Mouse (Mus musculus) Patski (cell line): ENCODE measurements around the gene Dnmbp. TPM values are rescaled to one million over a fixed set of nuclear protein-coding genes. Genes with fewer than 3 reads are reported as not detected.

Experiments used
- ATAC-seq: fragments of 100-300 bp; one replicate; pipeline ENCODE4 v1.8.0; 2021
- CTCF ChIA-PET: fragments of 350-600 bp; sonication (Branson Sonifier 250); formaldehyde crosslinking; loops from one replicate; lab custom pipeline; 2022; ENCODE audit warnings: inconsistent platforms; lab: Charles Lee
- POLR2A ChIA-PET: fragments of 350-600 bp; sonication (Branson Sonifier 250); formaldehyde crosslinking; loops from one replicate; lab custom pipeline; 2022; ENCODE audit warnings: antibody characterized with exemption, inconsistent platforms; lab: Charles Lee
- DNase-seq: peaks from one replicate; pipeline ENCODE4 v3.0.0-alpha.2; 2011; ENCODE audit warnings: low read depth, low spot score
- H3K27me3 ChIP-seq: fragments of 371-371 bp; one replicate; pipeline ENCODE4 v1.5.1; 2021
- CTCF ChIP-seq: fragments of 100-300 bp; IDR thresholded peaks from one replicate; pipeline ENCODE4 v1.5.1; 2021
- in situ Hi-C: fragments of 300-500 bp; cut with MboI; formaldehyde crosslinking; loops from 3 replicates; pipeline ENCODE4 v1.11.1; 2018; ENCODE audit warnings: low pct_unique_long_range_greater_than_20kb, mixed read lengths
- polyA plus RNA-seq: library from polyadenylated mRNA; unstranded; gene quantifications from one replicate; pipeline ENCODE4 v1.2.3, GENCODE M21; 2021

Dnmbp gene
- polyA plus RNA-seq, 1 experiment from 2014 or later = 16.3 TPM

DNA sequence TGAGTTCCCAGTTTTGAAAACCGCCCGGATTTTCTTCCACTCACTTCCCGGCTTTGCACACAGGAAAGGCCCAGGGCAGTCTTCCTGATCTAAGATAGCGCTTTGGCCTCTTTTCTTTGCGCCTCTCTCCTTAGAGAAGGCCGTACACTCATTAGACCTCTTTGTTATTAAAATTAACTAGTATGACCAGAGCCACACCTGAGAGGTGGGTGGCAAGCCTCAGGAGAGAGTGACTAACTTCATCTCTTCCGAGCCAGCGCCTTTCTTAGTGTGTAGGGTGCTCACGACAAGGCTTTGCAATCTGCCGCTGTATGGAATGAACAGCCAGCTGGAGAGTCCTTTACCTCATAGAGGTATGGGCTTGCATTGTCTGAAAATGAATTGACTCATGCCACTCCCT, 136.1 kb downstream of the Dnmbp start:
- in situ Hi-C loops = no loop called here
- CTCF ChIA-PET = interaction anchor here (0.8 kb wide), 1 partner anchor 12 kb away, joined by 3 read pairs; no protein-coding TSS in a partner anchor
- TF ChIP-seq CTCF = no peak
- DNase-seq (no peak), ATAC-seq (no peak)
- POLR2A ChIA-PET = no interaction called here
- H3K27me3 ChIP-seq = peaks cover 73% of the 10 kb centered on the region

DNA sequence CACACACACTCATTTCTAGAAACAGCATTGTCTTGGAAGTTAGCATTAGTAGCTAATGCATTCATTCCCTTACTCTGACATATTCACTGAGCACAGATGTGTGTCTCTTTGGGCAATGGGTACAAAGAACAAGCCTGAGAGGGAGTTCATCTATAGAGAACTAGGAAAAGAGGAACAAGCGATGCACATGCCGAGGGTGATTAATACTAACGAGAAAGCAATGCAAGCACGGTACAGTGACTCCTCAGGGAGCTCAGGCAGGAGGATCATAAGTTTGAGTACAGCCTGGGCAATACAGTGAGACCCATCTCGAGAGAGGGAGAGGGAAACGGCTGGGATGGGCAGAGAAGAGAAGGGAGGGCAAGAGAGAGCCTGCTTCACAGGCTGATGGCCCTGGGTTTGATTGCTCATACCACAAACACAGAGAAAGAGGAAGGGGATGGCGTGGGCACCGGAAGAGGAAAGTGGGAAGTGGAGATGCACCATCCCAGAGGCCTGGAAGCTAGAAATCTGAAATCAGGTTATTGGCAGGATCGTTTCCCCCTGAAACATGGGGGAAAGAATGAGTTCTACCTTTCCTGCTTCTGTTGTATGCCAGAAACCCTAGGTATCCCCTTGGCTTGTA, 138.5 kb downstream of the Dnmbp start:
- DNase-seq = no peak
- in situ Hi-C loops = no loop called here
- ATAC-seq = no peak
- TF ChIP-seq CTCF = no peak
- ChIA-PET CTCF (no interaction called here), POLR2A (no interaction called here)
- H3K27me3 ChIP-seq = peaks cover 68% of the 10 kb centered on the region

DNA sequence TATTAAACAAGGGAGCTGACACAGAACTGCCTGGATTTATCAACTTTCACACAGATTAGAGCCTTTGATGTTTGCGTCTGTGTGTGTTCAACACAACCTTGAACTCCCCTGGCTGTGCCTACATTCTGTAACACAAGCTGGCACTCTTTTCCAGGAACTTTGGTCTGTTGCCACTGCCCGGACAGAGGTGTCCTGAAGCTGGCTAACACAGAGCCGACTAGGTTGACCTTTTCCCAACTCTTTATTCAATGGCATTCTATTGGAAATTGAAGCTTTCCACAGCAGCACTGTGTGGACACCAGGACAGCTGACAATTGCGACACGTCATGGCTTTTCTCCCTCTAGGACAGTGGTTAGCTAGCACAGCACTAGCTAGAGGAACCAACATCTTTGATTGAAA, 142.8 kb downstream of the Dnmbp start:
- in situ Hi-C loops = no loop called here
- no peak for TF ChIP-seq CTCF
- POLR2A ChIA-PET = no interaction called here
- no peak for ATAC-seq
- peaks cover 69% of the 10 kb centered on the region for H3K27me3 ChIP-seq
- DNase-seq = no peak
- CTCF ChIA-PET = no interaction called here

Other genes with a start within 250 kb of the Dnmbp start
- 7.1 TPM for gene Cutc, start 187.2 kb downstream of the Dnmbp start, polyA plus RNA-seq
- 32.7 TPM for gene Cox15, start 187.2 kb downstream of the Dnmbp start, polyA plus RNA-seq
- not detected for gene Abcc2, start 158.0 kb downstream of the Dnmbp start, polyA plus RNA-seq
- gene Cpn1, start 46.4 kb upstream of the Dnmbp start, polyA plus RNA-seq = 0.30 TPM
- gene Cyp2c23, start 89.0 kb upstream of the Dnmbp start, polyA plus RNA-seq = 0.58 TPM
- gene Erlin1, start 129.6 kb upstream of the Dnmbp start, polyA plus RNA-seq = 32.6 TPM
- 62.1 TPM for gene Chuk, start 167.3 kb upstream of the Dnmbp start, polyA plus RNA-seq
- gene Cwf19l1, start 195.7 kb upstream of the Dnmbp start, polyA plus RNA-seq = 21.9 TPM
- 71.1 TPM for gene Bloc1s2, start 206.3 kb upstream of the Dnmbp start, polyA plus RNA-seq